Mouse (Mus musculus): ENCODE results near the gene Stat2. TPM values are rescaled to one million over a fixed set of nuclear protein-coding genes. Genes with fewer than 3 reads are reported as not detected.
"Not testable (repeated sequence)": the region's sequence is repeated elsewhere in the genome, so short reads cannot be mapped to it uniquely, and the experiment has no call there.

Gene Stat2
- polyA plus RNA-seq, 1 experiment from 2014 or later: 19.3 TPM

GRCm38 (mm10) chr10:128326825-128327224 lies 56.5 kb downstream of the Stat2 start:
- 96% methylated on average over 8 of the region's 8 CpGs for WGBS
- Histone ChIP-seq H3K4me2 (ENCODE audit: low read length) (no peak overlapping the region), H3K36me3 (ENCODE audit: control insufficient read depth, insufficient read depth, low read length) (peaks cover 17% of the 10 kb centered on the region), H3K9me3 (ENCODE audit: control insufficient read depth, low read length) (no peaks in the 10 kb centered on the region), H3K4me1 (ENCODE audit: control insufficient read depth, insufficient read depth, low read depth, low read length) (peaks cover 9% of the 10 kb centered on the region), H3K27me3 (replicated peaks; ENCODE audit: control insufficient read depth, insufficient read depth, low read length) (no peaks in the 10 kb centered on the region), H3K9ac (ENCODE audit: low read depth, low read length) (no peak overlapping the region), H3K4me3 (ENCODE audit: low read length) (no peak overlapping the region), H3K27ac (ENCODE audit: low read depth, low read length) (no peak overlapping the region)
- ATAC-seq: no peak

GRCm38 (mm10) chr10:128327610-128328009 lies 57.3 kb downstream of the Stat2 start:
- Histone ChIP-seq H3K36me3 (ENCODE audit: control insufficient read depth, insufficient read depth, low read length) (peaks cover 17% of the 10 kb centered on the region), H3K4me2 (ENCODE audit: low read length) (no peak overlapping the region), H3K27ac (ENCODE audit: low read depth, low read length) (no peak overlapping the region), H3K9me3 (ENCODE audit: control insufficient read depth, low read length) (no peaks in the 10 kb centered on the region), H3K9ac (ENCODE audit: low read depth, low read length) (no peak overlapping the region), H3K4me1 (ENCODE audit: control insufficient read depth, insufficient read depth, low read depth, low read length) (peaks cover 9% of the 10 kb centered on the region), H3K4me3 (ENCODE audit: low read length) (no peak overlapping the region), H3K27me3 (replicated peaks; ENCODE audit: control insufficient read depth, insufficient read depth, low read length) (no peaks in the 10 kb centered on the region)
- no peak for ATAC-seq
- WGBS: 83% methylated on average over 10 of the region's 10 CpGs

GRCm38 (mm10) chr10:128332358-128333249 lies 62.2 kb downstream of the Stat2 start:
- H3K4me1 ChIP-seq (ENCODE audit: control insufficient read depth, insufficient read depth, low read depth, low read length); H3K4me2 ChIP-seq (ENCODE audit: low read length); H3K9ac ChIP-seq (ENCODE audit: low read depth, low read length); ATAC-seq; H3K4me3 ChIP-seq (ENCODE audit: low read length); H3K36me3 ChIP-seq (ENCODE audit: control insufficient read depth, insufficient read depth, low read length); H3K9me3 ChIP-seq (ENCODE audit: control insufficient read depth, low read length); H3K27me3 ChIP-seq (replicated peaks; ENCODE audit: control insufficient read depth, insufficient read depth, low read length); H3K27ac ChIP-seq (ENCODE audit: low read depth, low read length): not testable (repeated sequence)
- WGBS: 80% methylated on average over 5 of the region's 6 CpGs

GRCm38 (mm10) chr10:128335582-128335981 lies 65.2 kb downstream of the Stat2 start:
- peaks cover 18% of the 10 kb centered on the region for H3K4me1 ChIP-seq (ENCODE audit: control insufficient read depth, insufficient read depth, low read depth, low read length)
- H3K36me3 ChIP-seq (ENCODE audit: control insufficient read depth, insufficient read depth, low read length): no peaks in the 10 kb centered on the region
- no peak overlapping the region for H3K4me3 ChIP-seq (ENCODE audit: low read length)
- no peaks in the 10 kb centered on the region for H3K9me3 ChIP-seq (ENCODE audit: control insufficient read depth, low read length)
- H3K9ac ChIP-seq (ENCODE audit: low read depth, low read length): no peak overlapping the region
- H3K27ac ChIP-seq (ENCODE audit: low read depth, low read length): no peak overlapping the region
- no peak overlapping the region for H3K4me2 ChIP-seq (ENCODE audit: low read length)
- no peaks in the 10 kb centered on the region for H3K27me3 ChIP-seq (replicated peaks; ENCODE audit: control insufficient read depth, insufficient read depth, low read length)
- ATAC-seq: no peak
- 4% methylated on average over 4 of the region's 4 CpGs for WGBS

- no peak for ATAC-seq
- H3K9me3 ChIP-seq (ENCODE audit: control insufficient read depth, low read length): no peaks in the 10 kb centered on the region
- H3K9ac ChIP-seq (ENCODE audit: low read depth, low read length): no peak overlapping the region
- no peak overlapping the region for H3K4me2 ChIP-seq (ENCODE audit: low read length)
- no peaks in the 10 kb centered on the region for H3K27me3 ChIP-seq (replicated peaks; ENCODE audit: control insufficient read depth, insufficient read depth, low read length)
- no peak overlapping the region for H3K27ac ChIP-seq (ENCODE audit: low read depth, low read length)
- no peaks in the 10 kb centered on the region for H3K36me3 ChIP-seq (ENCODE audit: control insufficient read depth, insufficient read depth, low read length)
- no peak overlapping the region for H3K4me3 ChIP-seq (ENCODE audit: low read length)
- peaks cover 18% of the 10 kb centered on the region for H3K4me1 ChIP-seq (ENCODE audit: control insufficient read depth, insufficient read depth, low read depth, low read length)
- WGBS: 95% methylated on average over 3 of the region's 3 CpGs
Measured at GRCm38 (mm10) chr10:128336195-128336594, 65.8 kb downstream of the Stat2 start.

GRCm38 (mm10) chr10:128336597-128336996 lies 66.2 kb downstream of the Stat2 start:
- no peaks in the 10 kb centered on the region for H3K36me3 ChIP-seq (ENCODE audit: control insufficient read depth, insufficient read depth, low read length)
- no peak overlapping the region for H3K4me3 ChIP-seq (ENCODE audit: low read length)
- no peak overlapping the region for H3K27ac ChIP-seq (ENCODE audit: low read depth, low read length)
- H3K27me3 ChIP-seq (replicated peaks; ENCODE audit: control insufficient read depth, insufficient read depth, low read length): no peaks in the 10 kb centered on the region
- 89% methylated on average over 3 of the region's 3 CpGs for WGBS
- peak overlapping the region; percentile 91; the same call in 1 of the 2 replicates for H3K4me2 ChIP-seq (ENCODE audit: low read length)
- peaks cover 18% of the 10 kb centered on the region for H3K4me1 ChIP-seq (ENCODE audit: control insufficient read depth, insufficient read depth, low read depth, low read length)
- H3K9ac ChIP-seq (ENCODE audit: low read depth, low read length): no peak overlapping the region
- no peak for ATAC-seq
- no peaks in the 10 kb centered on the region for H3K9me3 ChIP-seq (ENCODE audit: control insufficient read depth, low read length)

GRCm38 (mm10) chr10:128337306-128338181 lies 67.2 kb downstream of the Stat2 start, which contains the start of gene Cs:
Gene Cs, plus strand, starts transcription at chr10:128337734.
- H3K4me2 ChIP-seq (ENCODE audit: low read length): peak within 1 kb of the TSS; percentile 91
- no peaks in the 10 kb centered on the region for H3K36me3 ChIP-seq (ENCODE audit: control insufficient read depth, insufficient read depth, low read length)
- H3K4me3 ChIP-seq (ENCODE audit: low read length): peak within 1 kb of the TSS; percentile 84
- no peaks in the 10 kb centered on the region for H3K9me3 ChIP-seq (ENCODE audit: control insufficient read depth, low read length)
- peaks cover 18% of the 10 kb centered on the region for H3K4me1 ChIP-seq (ENCODE audit: control insufficient read depth, insufficient read depth, low read depth, low read length)
- peak within 1 kb of the TSS; percentile 90 for H3K9ac ChIP-seq (ENCODE audit: low read depth, low read length)
- under 1% methylated on average over 58 of the region's 61 CpGs for WGBS
- H3K27ac ChIP-seq (ENCODE audit: low read depth, low read length): peak within 1 kb of the TSS; percentile 94
- ATAC-seq: peak; percentile 99
- no peaks in the 10 kb centered on the region for H3K27me3 ChIP-seq (replicated peaks; ENCODE audit: control insufficient read depth, insufficient read depth, low read length)

- Histone ChIP-seq H3K27me3 (replicated peaks; ENCODE audit: control insufficient read depth, insufficient read depth, low read length) (no peaks in the 10 kb centered on the region), H3K4me1 (ENCODE audit: control insufficient read depth, insufficient read depth, low read depth, low read length) (peaks cover 18% of the 10 kb centered on the region), H3K9me3 (ENCODE audit: control insufficient read depth, low read length) (no peaks in the 10 kb centered on the region), H3K27ac (ENCODE audit: low read depth, low read length) (peak overlapping the region; percentile 94), H3K4me2 (ENCODE audit: low read length) (peak overlapping the region; percentile 71), H3K9ac (ENCODE audit: low read depth, low read length) (peak overlapping the region; percentile 90), H3K36me3 (ENCODE audit: control insufficient read depth, insufficient read depth, low read length) (no peaks in the 10 kb centered on the region), H3K4me3 (ENCODE audit: low read length) (peak overlapping the region; percentile 84)
- ATAC-seq: no peak
- WGBS: 26% methylated on average over 5 of the region's 5 CpGs
Measured at GRCm38 (mm10) chr10:128338415-128338814, 68.1 kb downstream of the Stat2 start.

GRCm38 (mm10) chr10:128338948-128339347 lies 68.6 kb downstream of the Stat2 start:
- ATAC-seq: no peak
- 60% methylated on average over 2 of the region's 2 CpGs for WGBS
- Histone ChIP-seq H3K27me3 (replicated peaks; ENCODE audit: control insufficient read depth, insufficient read depth, low read length) (no peaks in the 10 kb centered on the region), H3K36me3 (ENCODE audit: control insufficient read depth, insufficient read depth, low read length) (no peaks in the 10 kb centered on the region), H3K27ac (ENCODE audit: low read depth, low read length) (no peak overlapping the region), H3K9ac (ENCODE audit: low read depth, low read length) (no peak overlapping the region), H3K9me3 (ENCODE audit: control insufficient read depth, low read length) (no peaks in the 10 kb centered on the region), H3K4me2 (ENCODE audit: low read length) (peak overlapping the region; percentile 71), H3K4me3 (ENCODE audit: low read length) (peak overlapping the region; percentile 84), H3K4me1 (ENCODE audit: control insufficient read depth, insufficient read depth, low read depth, low read length) (peaks cover 18% of the 10 kb centered on the region)
